Mouse (Mus musculus) limb, embryonic 14.5 days (tissue): ENCODE results near the gene Psmb3. TPM values are rescaled to one million over a fixed set of nuclear protein-coding genes. Genes with fewer than 3 reads are reported as not detected.

Source experiments
- ATAC-seq: fragments of 200-750 bp; cut with Nextera tagmentation; 2 replicates; pipeline ENCODE4 v1.8.0; 2017; ENCODE audit warnings: low read depth, moderate number of reproducible peaks, moderate TSS enrichment; ENCODE audit not compliant: low FRiP score
- DNase-seq: peaks from one replicate; pipeline ENCODE4 v3.0.0-alpha.2; 2015; ENCODE audit warnings: low spot score
- H3K27ac ChIP-seq: fragments of 300-500 bp; sonication (generic); replicated peaks from 2 replicates; pipeline ENCODE4 v1.5.1; 2014; ENCODE audit warnings: low read depth, mild to moderate bottlenecking, low read length, moderate library complexity, mixed read lengths
- H3K27me3 ChIP-seq: fragments of 300-500 bp; sonication (generic); 2 replicates; pipeline ENCODE4 v1.6.1; 2014; ENCODE audit warnings: low read length, mixed read lengths; ENCODE audit not compliant: control insufficient read depth, insufficient read depth
- H3K36me3 ChIP-seq: fragments of 300-500 bp; sonication (generic); 2 replicates; pipeline ENCODE4 v1.6.1; 2014; ENCODE audit warnings: mild to moderate bottlenecking, low read length, moderate library complexity, mixed read lengths; ENCODE audit not compliant: control insufficient read depth, insufficient read depth
- H3K4me1 ChIP-seq: fragments of 300-500 bp; sonication (generic); 2 replicates; pipeline ENCODE4 v1.6.1; 2014; ENCODE audit warnings: antibody characterized with exemption, low read length, mixed read lengths; ENCODE audit not compliant: control insufficient read depth, insufficient read depth
- H3K4me2 ChIP-seq: fragments of 300-500 bp; sonication (generic); replicated peaks from 2 replicates; pipeline ENCODE4 v1.6.1; 2014; ENCODE audit warnings: low read depth, mild to moderate bottlenecking, low read length, moderate library complexity; ENCODE audit not compliant: severe bottlenecking
- H3K4me3 ChIP-seq: fragments of 300-500 bp; sonication (generic); replicated peaks from 2 replicates; pipeline ENCODE4 v1.5.1; 2014; ENCODE audit warnings: low read length
- H3K9ac ChIP-seq: fragments of 300-500 bp; sonication (generic); 2 replicates; pipeline ENCODE4 v1.6.1; 2014; ENCODE audit warnings: mild to moderate bottlenecking, low read depth, low read length, moderate library complexity; ENCODE audit not compliant: severe bottlenecking
- H3K9me3 ChIP-seq: fragments of 300-500 bp; sonication (generic); 2 replicates; pipeline ENCODE4 v1.6.1; 2016; ENCODE audit warnings: low read length; ENCODE audit not compliant: control insufficient read depth
- POLR2A ChIP-seq: fragments of 200-500 bp; IDR thresholded peaks from 2 replicates; pipeline ENCODE4 v1.8.0; 2012; ENCODE audit warnings: inconsistent platforms, mild to moderate bottlenecking, moderate library complexity, borderline replicate concordance; ENCODE audit not compliant: insufficient read depth, insufficient read length; ENCODE audit errors: extremely low read depth
- whole genome bisulfite sequencing: fragments of 180-500 bp; shearing (Covaris S2); extraction: QIAGEN DNeasy Blood & Tissue Kit; methylation state at CpG from one replicate; pipeline ENCODE4 v1.1.7; 2014; 5-methylcytosine and 5-hydroxymethylcytosine counted together
- polyA plus RNA-seq, 2 experiments: library from polyadenylated mRNA; depleted of rRNA in 1 of 2; stranded (reverse) in 1 of 2; unstranded in 1 of 2; fragments of >200 nt; fragmentation: Nextera tagmentation in 1 of 2; extraction: Ambion mirVana in 1 of 2; gene quantifications; 2 replicates each; pipeline versions ENCODE4 v1.2.1 to v1.2.3; 2012 to 2014

Psmb3 gene
- polyA plus RNA-seq, 2 experiments, result 368 to 508 TPM

GRCm38 (mm10) chr11:97677381-97677780 is 25.8 kb upstream of the Psmb3 start:
- Histone ChIP-seq H3K36me3 (peaks cover 96% of the 10 kb centered on the region), H3K27ac (no peak overlapping the region)

DNA sequence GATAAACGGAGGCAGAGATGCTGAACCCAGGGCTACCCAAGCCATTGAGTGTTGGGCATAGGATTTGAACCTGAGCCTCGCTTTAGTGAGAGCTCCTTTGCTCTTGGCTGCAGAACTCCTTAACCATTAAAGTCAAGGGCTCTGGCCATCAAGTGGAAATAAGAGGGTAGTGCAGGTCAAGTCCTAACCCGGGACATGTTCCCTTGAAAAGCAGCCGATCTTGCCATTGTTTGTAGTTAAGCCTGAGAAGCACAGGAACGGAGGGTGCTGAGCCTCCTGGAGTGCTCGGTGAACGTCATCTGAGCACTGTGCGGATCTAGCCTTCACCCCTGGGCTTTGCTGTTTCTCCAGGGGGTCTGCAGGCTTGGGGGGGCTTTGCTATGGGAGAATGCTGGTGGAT is 25.4 kb upstream of the Psmb3 start:
- TF ChIP-seq POLR2A, result no peak
- DNase-seq (no peak), ATAC-seq (no peak)
- WGBS, result 67% methylated on average over 8 of the region's 8 CpGs
- H3K9me3 ChIP-seq, result no peaks in the 10 kb centered on the region
- H3K27ac ChIP-seq, result no peak overlapping the region
- H3K9ac ChIP-seq, result no peak overlapping the region
- peaks cover 95% of the 10 kb centered on the region for H3K36me3 ChIP-seq
- H3K4me2 ChIP-seq, result no peak overlapping the region
- no peaks in the 10 kb centered on the region for H3K27me3 ChIP-seq
- no peaks in the 10 kb centered on the region for H3K4me1 ChIP-seq
- no peak overlapping the region for H3K4me3 ChIP-seq

More at GRCm38 (mm10) chr11:97677381-97677780, 25.8 kb upstream of the Psmb3 start:
- ATAC-seq, result no peak
- WGBS, result 60% methylated on average over 15 of the region's 15 CpGs
- Histone ChIP-seq H3K9ac (no peak overlapping the region), H3K4me3 (no peak overlapping the region), H3K27me3 (no peaks in the 10 kb centered on the region), H3K4me1 (no peaks in the 10 kb centered on the region), H3K4me2 (no peak overlapping the region), H3K9me3 (no peaks in the 10 kb centered on the region)
- DNase-seq, result no peak
- TF ChIP-seq POLR2A, result no peak

DNA sequence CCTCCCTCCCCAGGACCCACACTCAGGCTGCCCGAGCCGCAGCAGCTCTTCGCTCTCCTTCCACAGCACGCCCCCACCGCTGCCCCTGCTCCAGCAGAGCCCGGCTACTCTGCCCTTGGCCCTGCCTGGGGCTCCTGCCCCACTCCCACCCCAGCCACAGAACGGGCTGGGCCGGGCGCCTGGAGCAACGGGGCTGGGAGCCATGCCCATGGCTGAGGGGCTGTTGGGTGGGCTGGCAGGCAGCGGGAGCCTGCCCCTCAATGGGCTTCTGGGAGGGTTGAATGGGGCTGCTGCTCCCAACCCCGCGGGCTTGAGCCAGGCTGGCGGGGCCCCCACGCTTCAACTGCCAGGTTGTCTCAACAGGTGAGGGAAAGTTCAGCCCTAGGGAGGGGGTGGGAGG is 24.9 kb upstream of the Psmb3 start:
- Histone ChIP-seq H3K4me3 (no peak overlapping the region), H3K27me3 (no peaks in the 10 kb centered on the region), H3K4me1 (no peaks in the 10 kb centered on the region), H3K27ac (no peak overlapping the region), H3K9me3 (no peaks in the 10 kb centered on the region), H3K9ac (no peak overlapping the region), H3K4me2 (no peak overlapping the region), H3K36me3 (peaks cover 90% of the 10 kb centered on the region)
- ATAC-seq (no peak), DNase-seq (no peak)
- whole genome bisulfite sequencing, result 87% methylated on average over 8 of the region's 15 CpGs
- TF ChIP-seq POLR2A, result no peak

DNA sequence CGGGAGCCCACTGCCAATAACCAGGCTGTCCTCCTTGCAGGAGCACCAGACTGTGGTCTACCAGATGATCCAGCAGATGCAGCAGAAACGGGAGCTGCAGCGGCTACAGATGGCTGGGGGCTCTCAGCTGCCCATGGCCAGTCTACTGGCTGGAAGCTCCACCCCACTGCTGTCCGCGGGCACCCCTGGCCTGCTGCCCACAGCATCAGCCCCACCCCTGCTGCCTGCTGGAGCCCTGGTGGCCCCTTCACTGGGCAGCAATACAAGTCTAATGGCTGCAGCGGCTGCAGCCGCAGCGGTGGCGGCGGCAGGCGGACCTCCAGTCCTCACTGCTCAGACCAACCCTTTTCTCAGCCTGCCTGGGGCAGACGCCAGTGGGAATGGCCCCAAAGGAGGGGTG is 22.8 kb upstream of the Psmb3 start:
- ATAC-seq (no peak), DNase-seq (no peak)
- WGBS, result 87% methylated on average over 12 of the region's 12 CpGs
- no peaks in the 10 kb centered on the region for H3K9me3 ChIP-seq
- H3K36me3 ChIP-seq, result peaks cover 69% of the 10 kb centered on the region
- H3K27ac ChIP-seq, result no peak overlapping the region
- H3K9ac ChIP-seq, result no peak overlapping the region
- no peaks in the 10 kb centered on the region for H3K4me1 ChIP-seq
- H3K4me2 ChIP-seq, result no peak overlapping the region
- no peak overlapping the region for H3K4me3 ChIP-seq
- no peak for TF ChIP-seq POLR2A
- H3K27me3 ChIP-seq, result no peaks in the 10 kb centered on the region

DNA sequence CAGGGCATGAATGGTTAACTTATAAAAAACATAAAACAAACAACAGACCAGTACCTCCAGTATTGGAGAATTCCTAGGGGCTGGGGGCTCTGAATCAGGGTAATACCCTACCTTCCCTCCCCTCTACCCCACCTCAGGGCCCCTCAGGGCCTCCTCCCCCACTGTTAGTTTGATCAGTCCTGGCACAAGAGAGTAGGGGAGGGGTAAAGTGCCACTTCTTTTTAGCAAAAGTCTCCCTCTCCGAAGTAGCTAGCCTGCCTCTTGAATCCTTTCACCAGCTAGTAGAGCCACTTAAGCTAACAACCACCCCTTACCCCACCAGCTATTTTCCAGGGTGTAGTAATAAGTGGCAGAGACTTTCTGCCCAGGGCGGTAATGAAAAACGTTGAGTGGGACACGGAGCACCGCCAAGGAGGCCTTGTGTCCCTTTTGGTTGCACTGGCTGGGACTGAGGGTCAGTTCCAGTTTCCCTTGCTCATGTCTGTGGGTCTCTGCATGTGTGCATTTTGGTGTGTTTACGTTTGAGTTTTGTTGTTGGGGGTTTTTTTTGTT is 20.6 kb upstream of the Psmb3 start:
- DNase-seq, result no peak
- no peak overlapping the region for H3K4me2 ChIP-seq
- no peak for ATAC-seq
- H3K9ac ChIP-seq, result no peak overlapping the region
- no peaks in the 10 kb centered on the region for H3K9me3 ChIP-seq
- no peak for TF ChIP-seq POLR2A
- no peak overlapping the region for H3K27ac ChIP-seq
- H3K4me1 ChIP-seq, result peaks cover 4% of the 10 kb centered on the region; the same call in 1 of the 2 replicates
- WGBS, result 80% methylated on average over 6 of the region's 6 CpGs
- H3K27me3 ChIP-seq, result no peaks in the 10 kb centered on the region
- no peak overlapping the region for H3K4me3 ChIP-seq
- peaks cover 49% of the 10 kb centered on the region for H3K36me3 ChIP-seq
